Mouse (Mus musculus) small intestine, adult 2 months (tissue): ENCODE measurements at regions not wholly inside any gene's neighbourhood (a gene's known extent, or its start where the extent isn't known, plus 50 kb on each side); places are given as distances from the start of the nearest gene placed in this dataset.
"Not testable (repeated sequence)": the region's sequence is repeated elsewhere in the genome, so short reads cannot be mapped to it uniquely, and the experiment has no call there.

Experiments
- H3K27ac ChIP-seq: fragments of 200-500 bp; 2 replicates; pipeline ENCODE4 v1.5.1; 2012; ENCODE audit warnings: low read depth, low read length, control low read depth, inconsistent platforms; ENCODE audit not compliant: insufficient read depth
- H3K27me3 ChIP-seq: fragments of 200-500 bp; 2 replicates; pipeline ENCODE4 v1.6.1; 2012; ENCODE audit warnings: mild to moderate bottlenecking, moderate library complexity, low read length, inconsistent platforms; ENCODE audit not compliant: control insufficient read depth, insufficient read depth
- H3K36me3 ChIP-seq: fragments of 200-500 bp; 2 replicates; pipeline ENCODE4 v1.6.1; 2012; ENCODE audit warnings: mild to moderate bottlenecking, low read length, control low read depth, inconsistent platforms; ENCODE audit not compliant: control insufficient read depth, insufficient read depth
- H3K4me1 ChIP-seq: fragments of 200-500 bp; 2 replicates; pipeline ENCODE4 v1.6.1; 2012; ENCODE audit warnings: low read length, inconsistent platforms, mixed read lengths; ENCODE audit not compliant: control insufficient read depth, insufficient read depth, insufficient read length
- H3K4me3 ChIP-seq: fragments of 200-500 bp; 2 replicates; pipeline ENCODE4 v1.5.1; 2012; ENCODE audit warnings: low read depth, mild to moderate bottlenecking, control low read depth, inconsistent platforms, low read length, moderate library complexity
- CTCF ChIP-seq: fragments of 200-500 bp; IDR thresholded peaks from 2 replicates; pipeline ENCODE4 v1.5.1; 2012; ENCODE audit warnings: low read depth, mild to moderate bottlenecking, control low read depth, inconsistent platforms, low read length, moderate library complexity, mixed read lengths; ENCODE audit not compliant: insufficient replicate concordance, insufficient read length; ENCODE audit errors: extremely low read depth
- POLR2A ChIP-seq: fragments of 200-500 bp; IDR thresholded peaks from 2 replicates; pipeline ENCODE4 v1.6.1; 2012; ENCODE audit warnings: low read depth, mild to moderate bottlenecking, control low read depth, inconsistent platforms, low read length, moderate library complexity
- WGBS: fragments of 180-500 bp; shearing (Covaris S2); methylation state at CpG from one replicate; pipeline ENCODE4 v1.1.7; 2018; 5-methylcytosine and 5-hydroxymethylcytosine counted together

GRCm38 (mm10) chr6:109230391-109230790 lies 401.9 kb downstream of the Edem1 start:
- Histone ChIP-seq H3K27me3 (no peaks in the 10 kb centered on the region), H3K4me3 (no peak overlapping the region), H3K4me1 (no peaks in the 10 kb centered on the region), H3K36me3 (no peaks in the 10 kb centered on the region), H3K27ac (no peak overlapping the region)
- TF ChIP-seq POLR2A (no peak), CTCF (no peak)
- over 99% methylated on average over 6 of the region's 6 CpGs for WGBS

- H3K36me3 ChIP-seq = no peaks in the 10 kb centered on the region
- H3K27me3 ChIP-seq = no peaks in the 10 kb centered on the region
- no peak overlapping the region for H3K27ac ChIP-seq
- H3K4me3 ChIP-seq = no peak overlapping the region
- TF ChIP-seq POLR2A = no peak
- TF ChIP-seq CTCF = no peak
- H3K4me1 ChIP-seq = no peaks in the 10 kb centered on the region
- WGBS = 83% methylated on average over 3 of the region's 3 CpGs
Measured at GRCm38 (mm10) chr6:109233426-109233825, 405.0 kb downstream of the Edem1 start.

- TF ChIP-seq CTCF (no peak), POLR2A (no peak)
- H3K36me3 ChIP-seq = no peaks in the 10 kb centered on the region
- H3K4me3 ChIP-seq = no peak overlapping the region
- no peaks in the 10 kb centered on the region for H3K27me3 ChIP-seq
- WGBS = 18% methylated on average over 2 of the region's 2 CpGs
- H3K4me1 ChIP-seq = no peaks in the 10 kb centered on the region
- no peak overlapping the region for H3K27ac ChIP-seq
Measured at GRCm38 (mm10) chr6:109245666-109246065, 417.2 kb downstream of the Edem1 start.

- H3K36me3 ChIP-seq, H3K27ac ChIP-seq, H3K4me1 ChIP-seq, H3K27me3 ChIP-seq, H3K4me3 ChIP-seq: not testable (repeated sequence)
- 40% methylated on average over 2 of the region's 2 CpGs for WGBS
Measured at GRCm38 (mm10) chr6:109246510-109246909, 418.1 kb downstream of the Edem1 start.
